Mouse (Mus musculus) lung, adult 2 months (tissue): ENCODE data around the gene Blzf1. TPM values are rescaled to one million over a fixed set of nuclear protein-coding genes. Genes with fewer than 3 reads are reported as not detected.
A peak's percentile ranks its signal among the peaks of the same experiment; 100 is the strongest.

Source experiments
- DNase-seq: peaks from one replicate; pipeline ENCODE4 v3.0.0; 2022
- H3K4me1 ChIP-seq: fragments of 200-500 bp; 2 replicates; pipeline ENCODE4 v1.6.1; 2011; ENCODE audit warnings: low read length; ENCODE audit not compliant: control insufficient read depth, insufficient read depth
- H3K4me3 ChIP-seq: fragments of 200-500 bp; replicated peaks from 2 replicates; pipeline ENCODE3; 2011; ENCODE audit warnings: low read depth, mild to moderate bottlenecking, control low read depth, low read length; ENCODE audit errors: extremely low read depth
- CTCF ChIP-seq: fragments of 200-500 bp; IDR thresholded peaks from 2 replicates; pipeline ENCODE4 v1.5.1; 2011; ENCODE audit warnings: mild to moderate bottlenecking, low read length, control low read depth; ENCODE audit not compliant: insufficient read depth
- POLR2A ChIP-seq: fragments of 200-500 bp; IDR thresholded peaks from 2 replicates; pipeline ENCODE4 v1.6.1; 2011; ENCODE audit warnings: low read depth, mild to moderate bottlenecking, control low read depth, low read length, borderline replicate concordance; ENCODE audit errors: extremely low read depth
- WGBS: fragments of 180-500 bp; shearing (Covaris S2); methylation state at CpG from one replicate; pipeline ENCODE4 v1.1.7; 2018; 5-methylcytosine and 5-hydroxymethylcytosine counted together
- polyA plus RNA-seq: library from polyadenylated mRNA; depleted of rRNA; stranded (reverse); fragments of >200 nt; gene quantifications from 2 replicates; pipeline ENCODE4 v1.2.3, GENCODE M21; 2012; rRNA removed

Gene Blzf1
- polyA plus RNA-seq = 3.3 and 6.0 TPM in 2 replicates

GRCm38 (mm10) chr1:164307124-164307751, at the start of gene Blzf1:
Gene Blzf1, minus strand, starts transcription at chr1:164307489.
- Histone ChIP-seq H3K4me1 (0 out of 2 replicates have a peak, but pooled peaks cover 3% of the 10 kb centered on the region), H3K4me3 (peak within 1 kb of the TSS; percentile 67)
- under 1% methylated on average over 35 of the region's 35 CpGs for WGBS
- TF ChIP-seq CTCF = no peak
- peak; percentile 75; the same call in 1 of the 2 replicates for TF ChIP-seq POLR2A
- peak; percentile 94 for DNase-seq

- H3K4me3 ChIP-seq = no peak overlapping the region
- H3K4me1 ChIP-seq = no peaks in the 10 kb centered on the region
- 73% methylated on average over 3 of the region's 3 CpGs for WGBS
- no peak for TF ChIP-seq CTCF
- no peak for TF ChIP-seq POLR2A
- no peak for DNase-seq
These were observed 46.2 kb upstream of the Blzf1 start for GRCm38 (mm10) chr1:164353443-164353842.

GRCm38 (mm10) chr1:164342161-164342560, 34.9 kb upstream of the Blzf1 start:
- 83% methylated on average over 3 of the region's 3 CpGs for WGBS
- Histone ChIP-seq H3K4me1 (no peaks in the 10 kb centered on the region), H3K4me3 (no peak overlapping the region)
- no peak for TF ChIP-seq POLR2A
- TF ChIP-seq CTCF = peak; percentile 42
- peak; percentile 34 for DNase-seq

GRCm38 (mm10) chr1:164335846-164336245, 28.6 kb upstream of the Blzf1 start:
- Histone ChIP-seq H3K4me3 (no peak overlapping the region), H3K4me1 (no peaks in the 10 kb centered on the region)
- TF ChIP-seq CTCF (no peak), POLR2A (no peak)
- DNase-seq = no peak
- WGBS = 78% methylated on average over 4 of the region's 4 CpGs

GRCm38 (mm10) chr1:164335435-164335834, 28.1 kb upstream of the Blzf1 start:
- Histone ChIP-seq H3K4me1 (no peaks in the 10 kb centered on the region), H3K4me3 (no peak overlapping the region)
- DNase-seq = no peak
- WGBS = 78% methylated on average over 3 of the region's 3 CpGs
- no peak for TF ChIP-seq POLR2A
- no peak for TF ChIP-seq CTCF

GRCm38 (mm10) chr1:164332559-164332958, 25.3 kb upstream of the Blzf1 start:
- no peak for TF ChIP-seq CTCF
- no peak for TF ChIP-seq POLR2A
- no peak overlapping the region for H3K4me3 ChIP-seq
- H3K4me1 ChIP-seq = no peaks in the 10 kb centered on the region
- no peak for DNase-seq
- 87% methylated on average over 11 of the region's 11 CpGs for WGBS

- Histone ChIP-seq H3K4me1 (no peaks in the 10 kb centered on the region), H3K4me3 (no peak overlapping the region)
- 51% methylated on average over 7 of the region's 7 CpGs for WGBS
- no peak for TF ChIP-seq POLR2A
- TF ChIP-seq CTCF = no peak
- DNase-seq = no peak
These were observed 20.5 kb upstream of the Blzf1 start for GRCm38 (mm10) chr1:164327764-164328163.

- no peak for DNase-seq
- Histone ChIP-seq H3K4me1 (peaks cover 2% of the 10 kb centered on the region; the same call in 1 of the 2 replicates), H3K4me3 (no peak overlapping the region)
- no peak for TF ChIP-seq POLR2A
- no peak for TF ChIP-seq CTCF
- WGBS = 68% methylated on average over 6 of the region's 6 CpGs
These were observed 19.4 kb upstream of the Blzf1 start for GRCm38 (mm10) chr1:164326600-164327155.

GRCm38 (mm10) chr1:164324878-164325277, 17.6 kb upstream of the Blzf1 start:
- WGBS = 72% methylated on average over 2 of the region's 2 CpGs
- TF ChIP-seq POLR2A (no peak), CTCF (no peak)
- DNase-seq = no peak
- Histone ChIP-seq H3K4me1 (peaks cover 2% of the 10 kb centered on the region; the same call in 1 of the 2 replicates), H3K4me3 (no peak overlapping the region)

- no peak for DNase-seq
- H3K4me1 ChIP-seq = peaks cover 2% of the 10 kb centered on the region; the same call in 1 of the 2 replicates
- TF ChIP-seq CTCF (no peak), POLR2A (no peak)
- H3K4me3 ChIP-seq = no peak overlapping the region
- WGBS = 64% methylated on average over 4 of the region's 4 CpGs
These were observed 16.9 kb upstream of the Blzf1 start for GRCm38 (mm10) chr1:164324221-164324620.
